Mouse (Mus musculus): ENCODE results near the gene Tpm4.

- TF ChIP-seq CTCF (IDR thresholded peaks at IDR 0.05; ENCODE audit: borderline replicate concordance, extremely low read depth, insufficient read depth, insufficient read length) = no peak
- no peak for TF ChIP-seq POLR2A (IDR thresholded peaks at IDR 0.05; ENCODE audit: borderline replicate concordance, extremely low read depth, insufficient read depth, insufficient read length, poor library complexity, severe bottlenecking)
Observed at GRCm38 (mm10) chr8:72132891-72133290, 1.9 kb upstream of the Tpm4 start.
